Mouse (Mus musculus) gastrocnemius, adult 18-20 months (tissue): ENCODE results near the gene Slc23a3. TPM values are rescaled to one million over a fixed set of nuclear protein-coding genes. Genes with fewer than 3 reads are reported as not detected.

Experiments used
- DNase-seq: peaks from one replicate; pipeline ENCODE4 v3.0.0; 2021; ENCODE audit warnings: low spot score
- long read RNA-seq, 2 experiments: library from polyadenylated mRNA; stranded (forward); transcript quantifications; one replicate each; pipeline ENCODE4 v2.0.0; 2021
- total RNA-seq, 2 experiments: library from RNA; stranded (reverse); gene quantifications; 2 replicates each; pipeline ENCODE4 v1.2.3; 2021

Slc23a3 gene
- total RNA-seq: under 1 TPM; 0.14 TPM
- long read RNA-seq, experiment 1: 0 reads
- long read RNA-seq, experiment 2: 0 reads

DNA sequence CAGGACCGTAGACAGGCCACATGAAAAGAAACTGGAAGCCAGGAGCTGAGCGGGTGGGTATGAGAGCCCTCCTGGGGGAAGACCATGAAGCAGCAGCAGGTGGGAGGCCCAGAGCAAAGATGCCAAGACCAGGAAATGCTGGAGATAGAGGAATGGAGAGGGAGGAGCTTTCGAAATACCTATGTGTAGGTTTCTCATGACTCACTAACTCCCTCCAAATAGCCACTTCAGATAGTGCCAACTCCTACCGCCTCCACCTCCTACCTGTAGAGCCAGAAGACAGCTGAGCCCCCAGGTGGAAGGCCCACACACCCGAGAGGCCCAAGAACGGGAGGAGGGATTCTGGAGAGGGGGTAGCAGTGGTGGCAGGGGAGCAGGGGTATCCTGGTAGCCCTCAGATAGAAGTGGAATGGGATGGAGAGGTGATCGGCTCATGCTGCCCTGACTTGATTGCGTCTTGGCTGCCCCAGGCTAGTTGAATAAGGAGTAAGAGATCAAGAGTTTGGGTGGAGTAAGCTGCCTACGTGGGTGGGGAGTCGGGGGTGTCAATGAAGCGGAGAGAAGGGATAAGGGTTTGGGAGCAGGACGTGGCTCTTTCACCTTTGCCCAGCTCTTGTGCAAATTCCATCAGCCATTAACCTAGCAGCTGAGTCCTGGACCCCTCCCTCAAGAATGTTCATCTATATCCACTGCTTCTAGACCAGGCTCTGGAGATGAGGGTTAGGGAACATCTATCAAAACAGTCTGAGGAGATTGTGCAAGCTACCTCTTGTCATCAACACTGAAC is at the start of gene Slc23a3:
Slc23a3 (minus strand) TSS at position 470 of the 787 bp plus-strand sequence.
- DNase-seq: no peak

DNA sequence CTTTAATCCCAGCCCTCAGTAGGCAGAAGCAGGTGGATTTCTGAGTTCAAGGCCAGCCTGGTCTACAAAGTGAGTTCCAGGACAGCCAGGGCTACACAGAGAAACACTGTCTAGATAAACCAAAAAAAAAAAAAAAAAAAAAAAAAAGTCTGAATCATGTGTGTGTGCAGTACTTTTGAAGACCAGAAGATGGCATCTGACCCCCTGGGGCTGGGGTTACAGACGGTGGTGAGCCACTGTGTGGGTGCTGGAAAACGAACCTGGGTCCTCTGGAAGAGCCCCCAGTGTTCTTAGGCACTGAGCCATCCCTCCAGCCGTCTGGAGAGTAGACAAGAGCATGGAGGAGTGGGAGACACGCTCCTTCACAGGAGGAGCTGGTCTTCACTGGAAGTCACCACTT is 48.5 kb upstream of the Slc23a3 start:
- DNase-seq: no peak

DNA sequence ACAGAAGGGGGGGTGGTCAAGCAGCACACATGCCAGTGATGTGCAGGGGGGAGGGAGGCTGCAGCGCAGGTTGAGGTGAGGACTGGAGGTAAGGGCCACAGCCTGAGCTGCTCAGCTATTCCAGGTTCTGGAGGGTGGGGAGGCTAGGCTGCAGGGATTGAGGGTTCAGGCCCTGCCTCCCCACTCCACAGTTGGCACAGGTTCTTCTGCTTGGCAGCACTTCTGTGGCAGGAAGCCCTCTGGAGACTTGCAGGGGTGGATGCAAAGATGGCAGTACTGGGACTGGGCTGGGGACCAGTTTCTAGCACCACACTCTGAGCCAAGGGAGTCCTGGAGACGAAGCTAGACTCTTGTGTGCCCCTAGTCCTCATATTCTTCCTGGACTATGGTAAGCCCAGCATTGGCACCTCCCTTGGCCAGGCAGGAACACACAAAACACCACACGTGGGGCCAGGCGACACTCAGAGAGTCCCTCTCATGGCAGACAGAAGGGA is 47.7 kb upstream of the Slc23a3 start:
- DNase-seq: no peak

DNA sequence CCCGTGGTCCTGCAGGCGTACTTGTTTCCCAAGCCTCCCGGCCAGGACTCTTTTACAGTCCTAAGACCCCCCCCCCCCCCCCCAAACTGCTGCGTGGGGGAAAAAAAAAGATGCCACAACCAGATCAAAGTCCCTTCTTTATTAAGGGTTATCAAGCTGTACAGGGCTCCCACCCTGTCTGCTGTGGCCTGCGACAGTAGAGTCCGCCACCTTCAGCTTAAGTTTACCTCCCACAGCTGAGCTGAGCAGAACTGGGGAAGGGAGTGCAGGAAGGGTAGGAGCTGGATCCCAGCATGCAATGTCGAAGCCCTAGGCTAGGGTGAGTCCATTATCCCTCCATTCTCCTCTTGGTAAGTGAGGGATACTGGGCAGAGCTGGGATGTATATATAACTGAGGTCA is 47.1 kb upstream of the Slc23a3 start:
- DNase-seq: no peak

DNA sequence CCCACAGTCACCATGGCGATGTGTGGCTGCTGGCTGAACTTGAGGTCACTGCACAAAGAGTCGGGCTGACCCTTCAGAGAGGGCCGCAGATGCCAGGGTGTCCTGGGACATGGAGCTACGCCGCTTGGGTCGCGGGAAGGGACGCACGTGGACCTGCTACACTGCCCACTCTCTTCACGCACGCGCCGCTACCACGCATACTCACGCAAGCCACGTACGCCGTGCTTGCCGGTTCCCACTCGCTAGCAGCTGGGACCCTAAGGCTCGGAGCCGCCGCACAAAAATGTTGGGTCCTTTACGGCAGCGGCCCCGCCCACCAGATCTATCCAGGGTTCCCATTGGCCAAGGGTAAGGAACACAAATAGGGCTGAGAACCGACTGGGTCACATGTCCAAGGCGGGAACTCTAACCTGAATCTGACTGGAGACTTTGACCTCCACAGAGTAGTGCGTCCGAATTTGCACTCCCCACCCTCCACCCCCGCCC is 46.5 kb upstream of the Slc23a3 start, which contains the start of gene Abcb6:
Abcb6 (minus strand) TSS at position 288 of the 486 bp plus-strand sequence.
- DNase-seq: peak; percentile 87

DNA sequence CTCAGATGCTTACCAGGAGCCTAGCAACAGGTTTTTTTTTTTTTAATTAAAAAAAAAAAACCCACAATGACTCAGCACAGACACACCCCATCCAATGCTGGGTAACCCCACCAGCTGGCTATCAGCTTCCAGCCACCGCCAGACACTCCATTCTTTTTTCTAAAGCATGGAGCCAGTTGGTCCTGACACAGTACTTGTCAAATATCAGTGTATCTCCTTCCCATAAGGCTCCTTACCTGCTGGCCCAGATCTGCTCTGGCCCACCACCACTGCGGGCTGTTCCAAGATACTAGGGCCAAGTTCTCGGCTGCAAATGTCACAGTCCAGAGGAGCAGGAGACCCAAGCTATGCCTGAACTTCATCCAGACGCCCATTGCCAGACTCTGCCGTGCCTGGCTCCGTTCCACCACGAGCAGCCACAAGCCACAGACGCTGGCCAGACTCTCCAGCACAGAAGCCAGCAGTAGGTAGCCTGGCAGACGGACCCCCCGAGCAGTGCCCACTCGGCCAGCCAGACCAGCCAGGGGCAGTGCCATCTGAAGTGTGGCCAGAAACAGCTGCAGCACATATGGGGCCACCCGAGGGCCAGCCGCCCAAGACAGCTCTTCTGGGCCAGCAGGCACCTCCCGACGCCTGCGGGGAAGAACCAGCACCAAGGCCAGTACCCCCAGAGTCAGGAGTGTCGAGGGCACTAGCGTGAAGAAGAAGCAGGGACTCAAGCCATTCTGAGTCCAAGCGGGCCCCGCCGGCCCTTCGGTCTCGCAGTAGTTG is 45.8 kb upstream of the Slc23a3 start:
- DNase-seq: peak; percentile 35

DNA sequence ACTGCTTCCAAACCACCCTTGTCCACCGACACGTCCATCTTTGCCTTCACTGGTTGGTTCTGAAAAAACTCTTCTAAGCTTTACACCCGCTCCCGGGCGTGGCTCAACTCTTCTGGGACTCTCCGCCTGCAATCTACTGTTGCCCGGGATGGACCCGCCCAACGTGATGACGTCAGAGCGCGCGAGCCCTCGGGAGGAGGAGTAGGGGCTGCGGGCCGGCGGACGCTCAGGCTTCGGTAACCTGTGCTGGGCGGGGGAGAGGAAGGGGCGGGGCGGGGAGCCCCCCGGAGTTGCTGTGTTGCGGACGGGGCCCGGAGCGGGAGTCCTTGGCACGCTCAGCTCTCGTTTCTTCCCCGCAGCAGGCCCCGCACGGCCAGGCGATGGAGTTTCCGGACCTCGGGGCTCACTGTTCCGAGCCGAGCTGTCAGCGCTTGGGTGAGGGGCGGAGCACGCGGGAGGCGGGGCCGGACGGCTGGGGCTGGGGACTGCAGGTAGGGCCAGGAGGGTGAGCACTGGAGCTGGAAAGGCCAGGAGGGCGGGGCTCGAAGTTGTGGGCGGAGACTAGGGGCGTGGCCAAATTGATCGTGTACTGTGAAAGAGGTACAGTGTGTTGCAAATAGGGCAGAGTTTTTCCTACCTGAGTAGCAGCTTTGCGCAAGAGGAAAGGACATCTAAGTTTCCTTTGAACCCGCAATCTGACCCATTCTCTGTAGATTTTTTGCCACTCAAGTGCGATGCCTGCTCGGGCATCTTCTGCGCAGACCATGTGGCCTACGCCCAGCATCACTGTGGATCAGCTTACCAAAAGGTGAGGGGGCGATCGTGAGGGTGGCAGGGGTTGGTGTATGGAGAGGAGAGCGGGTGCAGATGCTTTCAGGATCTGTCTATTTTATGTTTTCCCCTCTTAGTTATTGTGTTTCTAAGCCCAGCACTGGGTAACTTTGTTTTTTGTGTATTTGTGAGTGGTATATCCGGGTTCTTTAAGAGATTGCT is 35.1 kb upstream of the Slc23a3 start, which contains the start of gene Zfand2b:
Zfand2b (plus strand) TSS at position 175 of the 993 bp plus-strand sequence.
- peak; percentile 97 for DNase-seq

DNA sequence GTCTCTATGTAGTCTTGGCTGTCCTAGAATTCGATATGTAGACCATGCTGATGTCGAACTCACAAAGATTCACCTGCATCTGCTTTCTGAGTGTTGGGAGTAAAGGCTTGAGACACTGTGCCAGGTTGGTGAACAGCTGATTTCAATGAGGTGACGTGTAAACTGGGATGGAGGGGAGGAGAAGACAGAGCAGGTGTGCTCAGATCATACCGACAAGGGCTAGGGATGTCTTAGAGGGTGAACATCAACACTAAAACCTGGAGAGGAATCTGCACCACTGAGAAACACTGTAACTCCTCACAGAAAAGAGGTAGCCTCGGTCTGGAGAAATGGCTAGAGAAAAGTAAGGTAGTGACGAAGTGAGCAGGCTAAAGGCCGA is 34.4 kb upstream of the Slc23a3 start:
- DNase-seq: no peak

DNA sequence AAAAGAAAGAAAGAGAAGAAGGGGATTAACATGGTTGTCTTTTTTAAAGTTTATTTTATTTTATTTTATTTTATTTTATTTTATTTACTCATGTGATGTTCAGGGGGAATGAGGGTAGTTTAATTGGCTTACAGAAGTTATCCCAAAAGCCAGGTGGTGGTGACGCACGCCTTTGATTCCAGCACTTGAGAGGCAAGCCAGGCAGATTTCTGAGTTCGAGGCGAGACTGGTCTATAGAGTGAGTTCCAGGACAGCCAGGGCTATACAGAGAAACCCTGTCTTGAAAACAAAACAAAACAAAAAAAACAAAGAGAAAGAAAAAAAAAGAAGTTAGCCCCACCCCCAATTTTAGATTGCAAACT is 26.5 kb upstream of the Slc23a3 start:
- DNase-seq: no peak

DNA sequence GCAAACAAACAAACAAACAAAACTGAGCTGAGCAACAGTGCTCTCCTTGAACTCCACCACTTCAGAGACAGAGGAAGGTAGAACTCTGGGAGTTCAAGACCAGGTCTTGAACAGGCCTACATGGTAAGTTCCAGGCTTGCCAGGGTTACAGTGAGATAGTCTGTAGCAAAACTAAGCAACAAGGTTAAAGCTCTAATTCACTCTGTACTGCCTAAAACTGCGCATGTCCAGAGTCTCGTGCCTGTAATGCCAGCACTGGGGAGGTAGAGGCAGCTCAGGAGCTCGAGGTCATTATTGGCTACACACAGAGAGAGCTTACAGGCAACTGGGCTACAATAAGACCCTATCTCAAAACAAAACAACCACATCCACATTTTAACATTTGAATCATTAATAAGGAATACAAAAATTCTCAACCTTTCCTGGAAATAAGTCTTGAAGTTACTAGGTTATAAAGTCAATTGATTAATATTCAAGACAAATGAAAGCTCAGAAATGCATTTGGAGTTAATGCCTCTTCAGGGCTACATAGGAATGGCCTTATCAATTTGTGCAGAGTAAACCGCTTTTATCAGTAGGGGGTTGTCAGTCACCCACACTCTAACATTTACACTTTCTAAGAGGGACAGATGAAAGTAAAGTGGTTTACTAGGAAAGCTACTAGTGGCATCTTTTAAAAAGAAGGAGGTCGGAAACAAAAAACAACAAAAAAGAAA is 26.0 kb upstream of the Slc23a3 start:
- DNase-seq: no peak

DNA sequence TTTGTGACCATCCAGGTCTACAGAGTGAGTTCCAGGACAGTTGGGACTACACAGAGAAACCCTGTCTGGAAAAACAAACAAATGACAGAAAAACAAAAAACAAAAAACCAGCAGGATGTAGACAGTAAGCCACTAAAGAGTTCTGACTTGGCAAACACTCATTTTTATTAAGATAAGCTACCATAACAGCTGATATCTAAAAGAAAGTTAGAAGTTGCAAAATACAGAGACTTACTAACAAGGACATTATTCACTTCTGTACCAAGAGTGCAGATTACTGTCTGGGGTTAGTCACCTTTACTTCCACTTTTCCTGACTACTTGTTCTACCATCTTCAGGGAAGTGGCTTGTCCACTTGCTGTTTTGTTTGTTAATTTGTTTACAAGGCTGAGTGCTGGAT is 25.3 kb upstream of the Slc23a3 start:
- DNase-seq: no peak

DNA sequence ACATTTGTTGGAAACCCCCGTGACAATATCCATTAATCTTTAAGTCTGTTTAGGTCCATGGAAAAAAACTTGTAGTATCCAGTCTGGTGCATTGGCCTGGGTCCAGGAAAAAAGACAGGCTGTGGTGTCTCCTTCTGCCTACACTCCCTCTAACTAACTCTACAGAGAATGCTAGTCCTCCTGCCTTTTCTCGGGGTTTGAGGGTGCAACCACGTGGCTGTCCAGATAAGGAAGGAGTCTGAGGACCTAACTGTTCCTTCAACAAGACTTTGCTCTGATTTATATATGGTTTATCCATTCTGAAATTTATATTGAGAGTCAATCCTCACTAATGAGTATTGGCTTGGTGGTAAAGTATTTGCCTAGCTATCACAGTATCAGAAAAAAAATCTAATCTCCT is 22.1 kb upstream of the Slc23a3 start:
- no peak for DNase-seq

DNA sequence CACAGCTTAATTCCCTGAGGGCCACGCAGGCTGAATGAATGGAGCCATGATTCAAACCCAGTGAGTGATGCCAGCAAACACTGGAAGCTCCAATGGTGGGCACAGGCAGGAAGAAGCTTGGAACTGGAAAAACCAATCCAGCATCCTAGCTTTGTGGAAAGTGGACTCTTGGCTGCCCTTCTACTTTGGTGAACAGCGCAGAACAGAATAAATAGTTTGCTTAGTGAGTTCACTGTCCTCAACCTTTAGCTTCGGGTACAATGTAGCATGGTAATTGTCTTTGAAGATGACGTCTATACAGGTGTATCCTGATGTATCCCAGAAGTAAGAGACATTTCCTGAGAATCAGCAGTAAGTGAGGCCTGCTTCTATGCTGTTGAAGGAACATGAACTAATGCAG is 15.0 kb upstream of the Slc23a3 start:
- DNase-seq: no peak

DNA sequence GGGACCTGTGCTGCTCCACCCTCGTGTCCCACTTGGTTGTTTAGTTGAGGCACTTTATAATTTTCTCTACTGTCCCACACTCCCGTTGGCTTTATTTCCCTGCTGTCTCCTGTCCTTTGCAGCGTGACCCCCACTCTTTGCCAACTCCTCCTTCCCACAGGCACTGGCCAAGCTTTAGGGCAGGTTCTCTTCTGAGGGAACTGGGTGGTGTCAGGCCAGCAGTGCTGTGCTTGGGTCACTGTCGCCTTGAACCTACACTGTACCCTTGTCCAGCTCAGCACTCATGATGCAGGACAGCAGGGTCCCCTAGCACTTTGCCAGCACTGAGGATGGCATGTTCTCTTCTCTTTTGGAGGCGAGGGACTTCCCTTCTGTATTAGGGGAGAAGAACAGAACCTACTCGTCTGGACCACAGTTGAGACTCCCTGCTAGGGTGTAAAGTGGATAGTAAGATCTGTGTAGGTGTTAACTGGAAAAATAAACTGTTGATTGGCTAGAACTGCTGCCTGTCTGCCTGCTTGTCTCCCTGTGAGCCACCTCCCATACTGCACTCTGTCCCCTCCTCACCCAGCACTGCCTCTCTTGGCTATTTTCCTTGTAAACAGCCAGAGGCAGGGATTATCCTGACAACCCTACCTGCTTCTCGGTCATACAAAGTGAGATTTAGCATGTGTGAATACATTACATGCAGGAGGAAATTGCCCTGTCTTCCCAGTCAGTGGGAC is 13.9 kb upstream of the Slc23a3 start:
- DNase-seq: no peak

DNA sequence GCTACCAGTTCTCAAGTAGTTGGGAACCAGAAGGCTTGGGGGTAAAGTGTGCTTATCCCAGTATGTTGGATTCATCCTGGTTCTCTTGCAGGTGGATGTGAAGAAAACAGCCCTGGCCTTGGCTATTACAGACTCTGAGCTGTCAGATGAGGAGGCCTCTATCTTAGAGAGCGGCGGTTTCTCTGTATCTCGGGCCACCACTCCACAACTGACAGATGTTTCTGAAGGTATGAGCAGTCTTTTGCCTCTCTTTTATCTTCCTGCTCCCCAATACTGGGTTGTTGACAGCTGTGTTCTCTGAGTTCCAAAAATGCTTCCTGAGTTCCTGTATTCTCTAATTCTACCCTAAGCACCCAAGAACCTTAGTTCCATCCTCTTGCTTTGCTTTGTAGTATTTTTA is 11.9 kb upstream of the Slc23a3 start:
- no peak for DNase-seq

DNA sequence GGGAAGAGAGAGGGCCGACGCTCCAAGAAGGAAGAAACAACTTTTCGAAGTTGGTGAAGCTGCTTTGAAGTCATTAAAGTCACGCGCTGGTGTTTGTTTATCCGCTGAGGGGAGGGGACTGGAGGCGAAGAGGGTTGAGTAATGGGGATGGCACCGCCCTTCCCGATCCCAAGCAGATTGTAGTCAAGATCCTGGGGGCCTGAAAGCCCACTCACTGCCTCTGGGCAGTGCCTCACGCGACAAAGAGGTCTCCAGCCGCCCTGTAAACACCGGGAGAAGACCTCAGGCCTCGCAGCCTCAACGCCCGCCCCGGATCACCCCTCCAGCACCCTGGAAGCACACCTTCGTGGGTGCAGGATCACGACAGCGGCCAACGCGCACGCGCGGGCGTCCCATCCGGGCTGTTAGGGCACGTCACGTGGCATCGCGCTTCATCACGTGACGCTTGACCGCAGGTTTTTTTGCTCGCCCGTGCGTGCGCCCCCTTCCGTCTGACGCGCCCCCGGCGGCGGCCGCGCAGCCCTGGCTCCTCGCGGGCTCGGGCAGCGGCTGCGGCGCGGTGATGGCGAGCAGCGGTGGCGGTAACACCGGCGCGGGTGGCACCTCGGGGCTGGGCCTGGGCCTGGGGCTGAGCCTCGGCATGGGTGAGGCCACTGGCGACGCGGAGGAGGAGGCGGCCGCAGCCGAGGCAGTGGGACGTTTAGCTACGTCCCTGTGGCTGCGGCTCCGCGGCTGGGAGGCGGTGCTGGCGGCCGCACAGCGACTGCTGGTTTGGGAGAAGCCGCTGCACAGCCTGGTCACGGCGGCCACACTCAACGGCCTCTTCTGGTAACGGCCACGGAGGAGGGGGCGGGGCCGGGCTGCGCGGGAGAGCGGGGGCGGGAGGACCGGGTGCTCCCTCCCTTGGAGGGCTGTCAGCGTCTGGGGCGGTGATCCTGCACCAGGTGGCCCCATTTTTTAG is 8.9 kb upstream of the Slc23a3 start, which contains the start of the genes Cnppd1 and Retreg2:
Cnppd1 (minus strand) TSS at position 411 of the 961 bp plus-strand sequence.
Retreg2 (plus strand) TSS at position 478 of the 961 bp plus-strand sequence.
- peak; percentile 95 for DNase-seq

DNA sequence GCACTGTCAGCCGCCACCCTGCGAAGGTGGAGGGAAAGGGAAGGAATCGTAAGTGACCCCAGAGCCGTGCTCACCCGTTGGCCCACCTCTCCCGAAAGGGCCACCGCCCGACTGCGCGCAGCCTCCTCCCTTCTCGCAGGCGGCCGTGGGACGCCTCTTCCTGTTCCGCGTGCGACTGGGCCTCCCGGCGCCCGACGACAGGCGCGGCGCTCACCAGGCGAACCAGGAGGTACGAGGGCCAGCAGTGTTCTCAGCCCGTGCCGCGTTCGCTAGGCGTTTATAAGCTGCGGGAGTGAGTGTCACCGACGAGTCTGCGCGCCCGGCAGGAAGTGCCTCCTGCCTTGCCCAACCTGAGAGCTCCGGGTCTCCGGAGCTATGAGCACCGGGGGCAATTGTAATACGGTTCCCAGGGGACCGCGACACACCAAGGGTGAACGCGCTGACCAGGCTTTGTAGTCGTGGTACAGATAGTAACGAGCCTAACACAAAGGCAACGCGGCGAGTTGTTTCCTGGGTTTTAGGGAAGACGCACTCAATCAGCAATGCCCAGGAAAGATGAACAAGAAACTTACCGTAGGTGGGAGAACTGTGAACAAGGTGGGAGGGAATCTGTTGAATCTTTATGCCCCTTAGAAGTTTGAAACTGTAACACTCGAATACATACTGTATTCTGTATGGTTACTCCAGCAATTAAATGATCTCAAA is 7.9 kb upstream of the Slc23a3 start:
- DNase-seq: peak; percentile 59
